Mouse (Mus musculus) ES-Bruce4 (cell line): ENCODE measurements around the gene Fgfr2. TPM values are rescaled to one million over a fixed set of nuclear protein-coding genes. Genes with fewer than 3 reads are reported as not detected.
"Not testable (repeated sequence)": the region's sequence is repeated elsewhere in the genome, so short reads cannot be mapped to it uniquely, and the experiment has no call there.

Experiments
- H3K27ac ChIP-seq: 2 replicates; pipeline ENCODE4 v1.5.1; 2012; ENCODE audit warnings: low read length, inconsistent platforms; ENCODE audit not compliant: insufficient read depth
- H3K27me3 ChIP-seq: 2 replicates; pipeline ENCODE4 v1.6.1; 2012; ENCODE audit warnings: mild to moderate bottlenecking, low read length, inconsistent platforms; ENCODE audit not compliant: control insufficient read depth, poor library complexity, insufficient read depth, severe bottlenecking
- H3K36me3 ChIP-seq: 2 replicates; pipeline ENCODE4 v1.6.1; 2012; ENCODE audit warnings: inconsistent platforms, mild to moderate bottlenecking, low read length, moderate library complexity; ENCODE audit not compliant: control insufficient read depth, poor library complexity, insufficient read depth, severe bottlenecking
- H3K4me1 ChIP-seq: one replicate; pipeline ENCODE4 v1.8.1; 2011; ENCODE audit warnings: low read length; ENCODE audit not compliant: control insufficient read depth, insufficient read depth
- H3K4me3 ChIP-seq: 2 replicates; pipeline ENCODE4 v1.5.1; 2011; ENCODE audit warnings: low read depth, mild to moderate bottlenecking, low read length
- H3K9ac ChIP-seq: 2 replicates; pipeline ENCODE4 v1.6.1; 2012; ENCODE audit warnings: low read depth, mild to moderate bottlenecking, inconsistent platforms; ENCODE audit not compliant: poor library complexity, severe bottlenecking
- H3K9me3 ChIP-seq: replicated peaks from 2 replicates; pipeline ENCODE4 v1.6.1; 2012; ENCODE audit warnings: mild to moderate bottlenecking, low read length, inconsistent platforms; ENCODE audit not compliant: control insufficient read depth, poor library complexity, insufficient read depth, severe bottlenecking
- CTCF ChIP-seq: IDR thresholded peaks from one replicate; pipeline ENCODE4 v1.8.1; 2011; ENCODE audit warnings: low read depth, low read length
- EP300 ChIP-seq: IDR thresholded peaks from 2 replicates; pipeline ENCODE4 v1.6.1; 2011; ENCODE audit warnings: low read depth, low read length; ENCODE audit not compliant: insufficient read depth
- POLR2A ChIP-seq: IDR thresholded peaks from one replicate; pipeline ENCODE4 v1.8.1; 2011; ENCODE audit warnings: low read length; ENCODE audit not compliant: insufficient read depth
- polyA plus RNA-seq: library from polyadenylated mRNA; stranded (reverse); fragments of >200 nt; gene quantifications from 2 replicates; pipeline ENCODE4 v1.2.4, GENCODE M21; 2011; ENCODE audit warnings: low read depth; ENCODE audit not compliant: missing spikeins, insufficient read depth, insufficient read length

Fgfr2 gene
- polyA plus RNA-seq, 1 experiment: 34.8 TPM

DNA sequence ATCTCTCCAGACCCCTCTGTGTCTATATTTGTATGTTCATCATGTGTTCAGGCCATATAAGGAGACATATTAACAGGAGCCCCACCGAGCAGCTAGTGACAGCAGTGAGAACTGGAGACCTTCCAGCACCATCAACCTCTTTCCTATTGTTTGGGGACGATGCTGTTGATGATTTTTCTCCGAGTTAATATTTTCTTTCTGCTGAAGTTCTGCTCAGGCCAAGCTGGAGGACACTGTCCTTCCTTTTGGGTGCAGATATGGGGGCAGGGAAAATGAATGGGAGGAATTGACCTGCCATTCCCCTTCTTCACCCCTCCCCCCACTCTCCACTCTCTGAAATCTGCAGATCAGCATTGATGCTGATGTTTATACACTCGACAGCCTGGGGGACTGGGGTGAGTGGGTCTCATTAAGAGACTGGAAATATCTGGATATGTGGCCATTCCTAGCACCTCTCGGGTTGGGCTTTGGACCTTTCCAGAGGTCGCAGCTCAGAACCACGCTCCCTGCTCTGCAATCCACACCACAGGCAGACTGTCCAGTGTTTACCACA, 2454.3 kb downstream of the Fgfr2 start:
- Histone ChIP-seq H3K9ac (no peak overlapping the region), H3K27me3 (no peaks in the 10 kb centered on the region), H3K9me3 (no peaks in the 10 kb centered on the region), H3K4me3 (no peak overlapping the region), H3K36me3 (no peaks in the 10 kb centered on the region), H3K4me1 (peaks cover 3% of the 10 kb centered on the region), H3K27ac (no peak overlapping the region)
- no peak for TF ChIP-seq EP300
- TF ChIP-seq CTCF: no peak
- no peak for TF ChIP-seq POLR2A

DNA sequence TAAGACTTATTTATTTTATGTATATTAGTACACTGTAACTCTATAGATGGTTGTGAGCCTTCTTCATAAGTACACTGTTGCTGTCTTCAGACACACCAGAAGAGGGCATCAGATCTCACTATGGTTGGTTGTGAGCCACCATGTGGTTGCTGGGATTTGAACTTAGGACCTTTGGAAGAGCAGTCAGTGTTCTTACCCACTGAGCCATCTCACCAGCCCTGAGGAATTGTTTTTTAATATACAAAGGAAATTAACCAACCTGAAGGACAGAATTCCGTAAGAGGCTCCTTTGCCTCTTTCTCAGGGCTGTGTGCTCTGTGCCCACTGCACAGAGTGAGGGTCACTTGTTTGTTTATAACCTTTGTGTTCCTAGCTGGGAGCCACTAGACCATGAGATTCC, 2455.1 kb downstream of the Fgfr2 start:
- H3K4me3 ChIP-seq, H3K9me3 ChIP-seq, H3K4me1 ChIP-seq, H3K9ac ChIP-seq, H3K27me3 ChIP-seq, H3K27ac ChIP-seq, H3K36me3 ChIP-seq: not testable (repeated sequence)

DNA sequence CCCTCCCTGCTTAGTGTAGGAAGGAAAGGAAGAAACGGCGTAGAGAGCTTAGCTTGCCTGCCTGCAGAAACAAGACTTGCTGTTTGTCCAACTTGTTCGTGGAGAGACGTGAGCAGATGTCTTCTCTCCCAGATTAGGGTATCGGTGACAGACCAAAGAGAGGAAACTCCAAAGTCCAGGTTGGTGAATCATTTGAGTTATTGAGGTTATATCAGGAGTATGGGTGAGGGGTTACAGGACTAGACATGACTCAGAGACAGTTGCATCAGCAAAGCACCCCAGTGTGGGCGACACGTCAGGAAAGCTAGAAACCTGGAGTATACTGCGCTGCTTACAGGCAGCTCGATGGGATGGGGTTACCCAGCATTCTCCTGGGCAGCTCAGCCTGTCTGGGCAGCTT, 2457.8 kb downstream of the Fgfr2 start:
- Histone ChIP-seq H3K4me3 (no peak overlapping the region), H3K27ac (no peak overlapping the region), H3K27me3 (no peaks in the 10 kb centered on the region), H3K36me3 (no peaks in the 10 kb centered on the region), H3K4me1 (peaks cover 2% of the 10 kb centered on the region), H3K9ac (no peak overlapping the region), H3K9me3 (no peaks in the 10 kb centered on the region)
- TF ChIP-seq EP300: no peak
- TF ChIP-seq CTCF: no peak
- no peak for TF ChIP-seq POLR2A

DNA sequence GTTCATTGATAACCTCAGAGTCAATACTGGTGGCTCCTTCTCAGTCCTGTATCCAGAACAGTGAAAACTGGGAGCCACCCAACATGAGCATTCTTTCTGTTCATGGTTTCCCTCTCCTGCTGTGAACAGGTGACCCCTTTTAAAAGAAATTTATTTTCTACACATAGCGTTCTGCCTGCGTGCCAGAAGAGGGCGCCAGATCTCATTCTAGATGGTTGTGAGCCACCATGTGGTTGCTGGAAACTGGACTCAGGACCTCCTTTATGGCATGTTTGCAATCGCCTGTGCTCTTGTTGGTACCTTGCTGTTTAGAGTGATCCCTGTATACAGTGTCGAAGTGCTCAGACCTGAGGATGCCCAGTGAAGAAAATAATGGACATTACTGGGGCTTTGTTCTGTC, 2458.5 kb downstream of the Fgfr2 start:
- TF ChIP-seq POLR2A (no peak), CTCF (peak; percentile 64), EP300 (no peak)
- H3K9me3 ChIP-seq: no peaks in the 10 kb centered on the region
- no peak overlapping the region for H3K9ac ChIP-seq
- no peak overlapping the region for H3K27ac ChIP-seq
- no peaks in the 10 kb centered on the region for H3K36me3 ChIP-seq
- H3K4me1 ChIP-seq: peaks cover 2% of the 10 kb centered on the region
- no peaks in the 10 kb centered on the region for H3K27me3 ChIP-seq
- no peak overlapping the region for H3K4me3 ChIP-seq

DNA sequence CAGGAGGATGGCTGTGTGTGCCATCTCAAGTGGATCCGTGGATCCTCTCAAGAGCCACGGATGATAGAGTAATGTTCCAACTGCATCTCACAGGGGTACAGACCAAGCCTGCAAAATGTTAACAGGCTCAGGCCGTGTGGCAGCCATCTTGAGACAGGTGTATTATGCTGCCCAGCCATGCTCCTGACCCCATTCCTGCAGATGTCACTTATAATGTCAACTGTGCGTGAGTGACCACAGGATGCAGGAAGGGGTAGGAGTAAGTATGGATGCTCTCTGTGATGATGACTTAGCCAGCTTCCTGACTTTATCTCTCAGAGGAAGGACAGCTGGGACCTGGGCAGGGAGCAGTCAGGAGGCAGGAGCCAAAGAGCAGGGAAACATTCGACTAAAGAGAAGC, 2459.1 kb downstream of the Fgfr2 start:
- peaks cover 2% of the 10 kb centered on the region for H3K4me1 ChIP-seq
- H3K27ac ChIP-seq: no peak overlapping the region
- no peak overlapping the region for H3K9ac ChIP-seq
- no peaks in the 10 kb centered on the region for H3K36me3 ChIP-seq
- no peaks in the 10 kb centered on the region for H3K27me3 ChIP-seq
- H3K4me3 ChIP-seq: no peak overlapping the region
- no peak for TF ChIP-seq EP300
- no peak for TF ChIP-seq CTCF
- TF ChIP-seq POLR2A: no peak
- no peaks in the 10 kb centered on the region for H3K9me3 ChIP-seq

DNA sequence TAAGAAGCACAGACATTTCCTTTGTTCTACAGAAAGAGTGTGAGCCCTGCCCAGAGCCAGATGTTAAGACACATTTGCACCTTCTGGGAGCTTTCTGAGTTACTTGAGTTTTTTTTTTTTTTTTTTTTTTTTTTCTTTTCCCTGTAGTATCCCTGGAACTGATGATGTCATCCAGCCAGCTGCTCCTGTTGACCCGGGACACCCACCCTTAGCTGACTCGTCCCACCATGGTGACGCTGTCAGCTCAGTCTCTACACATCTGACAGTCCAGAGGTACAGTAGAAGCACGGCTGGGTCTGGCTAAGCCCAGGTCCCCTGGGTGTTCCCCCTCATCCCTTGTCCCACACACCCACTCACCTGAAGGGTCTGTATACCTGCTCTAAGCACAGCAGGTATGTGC, 2460.3 kb downstream of the Fgfr2 start:
- H3K9me3 ChIP-seq: no peaks in the 10 kb centered on the region
- no peak overlapping the region for H3K4me3 ChIP-seq
- no peak overlapping the region for H3K9ac ChIP-seq
- H3K27ac ChIP-seq: no peak overlapping the region
- TF ChIP-seq EP300: no peak
- no peak for TF ChIP-seq CTCF
- no peak for TF ChIP-seq POLR2A
- H3K36me3 ChIP-seq: no peaks in the 10 kb centered on the region
- H3K4me1 ChIP-seq: peaks cover 2% of the 10 kb centered on the region
- H3K27me3 ChIP-seq: no peaks in the 10 kb centered on the region
